Mouse (Mus musculus) gastrocnemius, postnatal 25 days (tissue): Measurements from ENCODE around the gene Pla2g3. TPM values are rescaled to one million over a fixed set of nuclear protein-coding genes. Genes with fewer than 3 reads are reported as not detected.

Experiments used
- DNase-seq: peaks from one replicate; pipeline ENCODE4 v3.0.0; 2022
- total RNA-seq, 2 experiments: library from RNA; stranded (reverse); gene quantifications; 1 replicate in 1 of 2; 2 replicates in 1 of 2; pipeline ENCODE4 v1.2.3; 2021

Pla2g3 gene
- total RNA-seq, 2 experiments from 2014 or later, result not detected

DNA sequence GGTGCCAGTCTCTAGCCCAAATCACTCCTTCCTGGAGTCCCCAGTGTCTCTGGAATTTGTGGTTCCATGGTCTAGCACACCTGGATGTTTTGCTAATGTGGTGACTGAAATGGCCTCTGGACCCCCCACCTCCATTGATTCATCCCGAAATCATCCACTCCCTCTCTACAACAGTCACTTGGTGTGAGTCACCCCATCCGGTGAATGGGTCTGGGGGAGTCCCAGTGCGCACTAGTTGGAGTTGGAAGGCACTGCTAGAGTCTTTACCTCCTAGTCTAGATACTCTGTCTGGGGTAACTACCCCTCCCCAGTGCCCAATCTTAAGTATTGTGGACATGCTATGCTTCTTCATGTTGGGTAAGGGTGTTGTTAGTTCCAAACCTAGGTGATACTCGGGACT, 50.3 kb downstream of the Pla2g3 start:
- DNase-seq, result no peak

GRCm38 (mm10) chr11:3539111-3539825, 51.2 kb downstream of the Pla2g3 start:
- DNase-seq, result peak; percentile 94

GRCm38 (mm10) chr11:3539826-3540196, 51.7 kb downstream of the Pla2g3 start:
- DNase-seq, result no peak

- DNase-seq, result no peak
Observed at GRCm38 (mm10) chr11:3540451-3541085, 52.5 kb downstream of the Pla2g3 start, which contains the start of gene Smtn. Gene Smtn (minus strand): TSS chr11:3540612.

- no peak for DNase-seq
Observed at GRCm38 (mm10) chr11:3541932-3542331, 53.8 kb downstream of the Pla2g3 start.

- peak; percentile 89 for DNase-seq
Observed at GRCm38 (mm10) chr11:3543001-3543400, 54.9 kb downstream of the Pla2g3 start.

DNA sequence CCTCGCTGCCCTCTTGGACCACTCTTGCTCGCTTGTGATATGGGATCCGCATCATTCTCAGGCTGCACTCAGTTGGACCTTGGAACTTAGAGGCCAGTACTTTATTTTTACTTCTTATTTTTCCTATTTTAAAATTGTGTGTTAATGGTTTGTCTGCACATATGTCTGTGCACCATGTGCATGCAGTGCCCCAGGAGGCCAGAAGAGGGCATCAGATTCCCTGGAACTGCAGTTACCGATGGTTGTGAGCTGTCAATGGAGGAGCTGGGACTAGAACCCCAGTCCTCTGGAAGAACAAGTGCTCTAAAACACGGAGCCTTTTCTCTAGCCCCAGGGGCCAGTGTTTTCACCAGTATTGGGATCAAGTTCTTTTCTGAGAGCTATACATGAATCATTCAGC, 56.3 kb downstream of the Pla2g3 start:
- no peak for DNase-seq

GRCm38 (mm10) chr11:3545531-3546241, 57.6 kb downstream of the Pla2g3 start:
- DNase-seq, result no peak

DNA sequence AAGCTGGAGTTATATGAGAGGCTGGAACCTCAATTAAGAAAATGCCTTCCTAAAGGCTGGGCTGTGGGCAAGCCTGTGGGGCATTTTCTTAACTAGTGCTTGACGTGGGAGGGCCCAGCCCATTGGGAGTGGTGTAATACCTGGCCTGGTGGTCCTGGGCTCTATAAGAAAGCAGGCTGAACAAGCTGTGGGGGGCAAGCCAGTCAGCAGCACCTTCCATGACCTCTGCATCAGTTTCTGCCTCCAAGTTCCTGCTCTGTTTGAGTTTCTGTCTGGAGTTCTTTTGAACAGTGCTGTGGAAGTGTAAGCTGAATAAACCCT, 58.1 kb downstream of the Pla2g3 start:
- no peak for DNase-seq

DNA sequence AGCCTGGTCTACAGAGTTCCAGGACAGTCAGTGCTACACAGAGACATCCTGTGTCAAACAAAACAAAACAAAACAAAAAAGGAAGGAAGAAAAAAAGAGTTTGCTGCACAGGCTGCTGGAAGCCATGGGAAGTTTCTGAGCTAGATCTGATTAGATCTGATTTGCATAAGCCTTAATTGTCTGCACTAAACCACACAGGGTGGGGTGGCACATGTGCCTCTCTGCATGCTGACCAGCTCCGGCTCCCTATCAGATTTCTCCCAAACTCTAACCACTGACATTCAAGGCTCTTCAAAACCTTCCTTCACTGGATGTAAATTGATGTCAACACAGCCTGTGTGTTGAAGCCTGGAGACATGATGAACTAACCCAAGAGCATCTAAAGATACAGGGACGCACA, 59.0 kb downstream of the Pla2g3 start:
- DNase-seq, result no peak

DNA sequence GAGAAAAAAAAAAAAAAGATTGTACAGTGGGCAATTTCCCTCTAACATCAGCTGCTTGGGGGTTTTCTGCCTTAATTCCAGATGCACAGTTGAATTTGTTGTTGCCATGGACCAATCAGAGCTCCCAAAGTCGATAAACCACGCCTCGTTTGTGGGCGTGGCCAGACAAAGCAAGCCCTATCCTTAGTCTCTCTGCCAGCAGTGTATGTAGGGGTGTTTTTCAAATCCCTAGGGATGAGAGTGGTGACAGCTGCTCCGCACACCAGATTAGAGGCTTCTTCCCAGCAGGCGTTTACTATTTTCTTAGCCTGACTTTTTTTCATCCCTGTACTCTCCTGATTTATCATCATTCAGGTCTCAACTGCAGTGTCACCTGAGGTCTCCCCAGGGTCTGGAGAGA, 59.9 kb downstream of the Pla2g3 start:
- DNase-seq, result no peak

- no peak for DNase-seq
Observed at GRCm38 (mm10) chr11:3548564-3549295, 60.6 kb downstream of the Pla2g3 start.

Other genes with a start within 250 kb of the Pla2g3 start
- 10 to 100 TPM; 42.8 to 45.0 TPM for gene Drg1, start 221.9 kb upstream of the Pla2g3 start, total RNA-seq
- 1 to 10 TPM; 9.2 to 9.6 TPM for gene Patz1, start 199.4 kb upstream of the Pla2g3 start, total RNA-seq
- gene Pik3ip1, start 157.9 kb upstream of the Pla2g3 start, total RNA-seq, result 10 to 100 TPM; 15.3 to 17.7 TPM
- 10 to 100 TPM; 11.4 to 11.8 TPM for gene Limk2, start 79.1 kb upstream of the Pla2g3 start, total RNA-seq
- gene Rnf185, start 35.9 kb upstream of the Pla2g3 start, total RNA-seq, result 10 to 100 TPM; 13.1 to 16.9 TPM
- gene Inpp5j, start 16.5 kb downstream of the Pla2g3 start, total RNA-seq, result 1 to 10 TPM; 5.6 TPM
- 10 to 100 TPM; 15.1 to 19.6 TPM for gene Selenom, start 26.4 kb downstream of the Pla2g3 start, total RNA-seq
- gene Smtn, start 52.3 kb downstream of the Pla2g3 start, total RNA-seq, result 10 to 100 TPM; 80.8 to 97.3 TPM
- gene Morc2a, start 160.9 kb downstream of the Pla2g3 start, total RNA-seq, result 10 to 100 TPM; 15.5 to 15.9 TPM